Mouse (Mus musculus) spleen, postnatal 4 days (tissue): ENCODE data around the gene Syt3.
A peak's percentile ranks its signal among the peaks of the same experiment; 100 is the strongest.

ENCODE experiments used
- DNase-seq, 2 experiments: peaks; one replicate each; pipeline ENCODE4 v3.0.0; 2022; ENCODE audit warnings: low spot score in 2 of 2

Syt3 gene

DNA sequence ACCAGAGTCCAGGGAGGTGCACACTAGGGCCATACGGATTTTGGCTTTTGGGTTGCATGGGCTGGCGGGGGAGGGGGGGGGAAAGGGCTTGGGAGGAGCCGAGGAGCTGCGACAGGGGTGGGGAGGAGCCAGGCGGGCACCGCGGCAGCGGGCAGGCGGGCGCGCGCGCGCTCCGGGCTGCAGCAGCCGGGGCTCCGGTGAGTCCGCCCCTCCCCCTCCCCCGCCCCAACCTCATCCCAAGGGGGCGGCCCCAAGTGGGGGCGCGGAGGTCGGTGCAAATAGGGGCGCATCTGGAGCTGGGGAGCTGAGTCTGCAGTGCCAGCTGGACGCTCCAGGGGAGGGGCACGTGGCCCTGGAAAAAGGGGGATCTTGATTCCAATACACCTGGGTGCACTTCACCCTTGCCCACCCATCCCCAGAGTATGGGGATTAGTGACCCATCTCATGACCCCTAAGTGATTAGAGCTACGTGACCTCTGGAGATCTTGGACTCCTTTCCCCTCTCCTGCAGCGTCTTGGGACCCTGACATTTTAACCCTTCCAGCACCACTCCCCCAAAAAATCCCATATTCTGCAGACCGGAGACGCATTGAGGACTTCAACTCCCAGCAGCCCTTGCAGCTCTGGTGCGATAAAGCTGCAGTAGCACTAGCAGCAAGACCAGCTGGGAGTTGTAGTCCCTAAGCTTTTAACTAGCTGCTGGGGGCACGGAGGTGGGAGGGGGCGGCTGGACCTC is at the start of gene Syt3:
Syt3 (plus strand) TSS at position 123 of the 736 bp plus-strand sequence.
- no peak for DNase-seq

DNA sequence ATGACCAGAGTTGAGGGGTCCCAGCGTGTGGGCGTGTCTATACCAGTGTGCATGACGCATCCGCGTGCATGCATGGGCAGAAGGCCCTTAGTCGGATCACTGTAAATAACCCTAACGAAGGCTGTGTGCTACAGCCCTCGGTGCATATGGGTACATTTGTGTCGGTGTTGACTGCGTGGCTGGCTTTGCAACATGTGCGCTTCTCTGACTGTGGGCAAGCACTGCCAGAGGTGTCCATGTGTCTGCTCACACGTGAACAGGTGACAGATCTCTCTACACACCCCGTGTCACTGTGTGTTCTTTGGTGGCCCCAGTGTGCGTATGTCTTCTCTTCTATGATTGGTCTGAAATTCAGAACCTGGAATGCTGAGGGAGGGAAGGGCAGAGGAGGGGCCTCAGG is 49.8 kb upstream of the Syt3 start:
- no peak for DNase-seq

DNA sequence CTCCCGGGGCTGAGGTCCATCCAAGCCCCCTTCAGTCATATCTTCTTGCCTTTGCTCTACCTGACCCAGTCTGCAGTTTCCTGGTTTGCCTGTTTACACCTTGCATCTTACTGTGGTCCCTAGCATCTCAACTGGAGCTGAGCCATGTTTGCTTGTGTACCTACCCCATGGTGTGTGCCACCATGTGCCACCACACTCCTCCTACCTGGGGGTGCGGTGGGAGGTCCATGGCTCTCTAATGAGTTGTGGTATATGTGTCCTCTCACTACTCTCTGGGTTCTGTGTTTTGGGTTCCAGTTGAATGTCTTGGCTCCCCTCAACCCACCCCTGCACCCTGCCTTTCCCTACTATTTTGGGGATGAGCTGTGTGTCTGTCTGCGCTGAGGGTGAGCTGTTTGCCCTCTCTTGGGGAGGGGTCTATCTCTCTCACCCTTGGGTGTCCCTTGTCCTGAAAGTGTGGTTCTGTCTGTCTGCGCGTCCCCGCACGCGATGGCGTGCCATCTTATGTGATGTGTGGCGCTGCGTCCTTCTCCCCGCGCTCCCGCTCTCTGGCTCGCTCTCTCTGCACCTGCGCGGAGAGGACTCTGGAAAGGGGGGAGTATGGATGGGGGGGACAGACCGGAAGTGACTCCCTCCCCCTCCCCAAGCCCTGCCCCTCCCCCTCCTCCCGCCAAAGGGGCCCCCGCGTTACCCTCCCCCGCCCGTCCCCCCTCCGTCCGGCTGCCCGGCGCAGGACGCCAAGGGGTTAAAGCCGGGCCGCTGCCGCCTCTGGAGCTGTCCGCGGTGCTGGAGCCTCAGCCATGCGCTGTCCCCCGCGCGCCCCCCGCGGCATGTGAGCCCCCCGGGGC is 48.6 kb upstream of the Syt3 start:
- DNase-seq = no peak

DNA sequence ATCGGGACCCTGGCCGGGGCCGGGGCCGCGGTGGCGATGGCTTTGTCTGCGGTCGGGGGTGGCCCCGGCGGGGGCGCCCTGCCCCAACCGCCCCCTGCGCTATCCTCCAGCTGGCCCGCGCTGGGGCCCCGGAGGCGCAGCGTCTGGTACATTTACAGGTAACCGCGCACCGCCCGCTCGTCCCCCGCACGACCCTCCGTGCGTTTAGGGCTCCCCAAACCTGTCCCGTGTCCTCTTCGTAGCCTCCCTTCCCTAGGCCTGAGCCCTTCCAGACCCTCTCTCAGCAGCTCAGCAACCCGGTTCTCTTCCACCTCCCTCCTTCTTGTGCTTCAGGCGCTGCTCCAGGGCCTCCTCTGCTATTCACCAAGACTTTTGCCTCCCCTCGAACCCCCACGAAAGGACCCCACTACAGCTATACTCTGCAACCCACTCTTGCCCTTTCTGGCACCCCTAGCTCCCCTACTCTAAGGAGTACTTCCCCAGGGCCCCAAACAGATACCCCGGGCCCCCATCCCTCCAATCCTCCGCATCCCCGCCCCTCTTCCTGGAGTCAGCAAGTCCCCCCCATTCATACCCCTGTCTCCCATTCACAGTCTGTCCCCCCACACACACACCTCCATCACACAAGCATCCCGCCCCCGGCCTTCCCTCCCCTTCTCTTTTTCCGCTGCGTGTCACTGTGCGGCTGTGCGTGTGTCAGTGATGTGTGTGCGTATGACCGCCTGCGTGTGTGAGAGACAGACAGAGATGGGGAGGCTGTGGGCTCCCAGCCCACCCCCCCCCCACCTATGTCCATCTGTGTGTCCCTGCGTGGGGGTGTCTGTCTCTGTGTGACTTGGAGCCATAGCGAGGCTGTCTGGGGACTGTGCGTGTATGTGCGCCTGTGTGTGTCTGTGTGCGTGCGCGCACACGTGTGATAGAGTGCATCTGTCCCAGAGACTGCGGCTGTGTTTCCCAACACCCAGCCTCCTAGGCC is 47.6 kb upstream of the Syt3 start:
- DNase-seq = no peak

DNA sequence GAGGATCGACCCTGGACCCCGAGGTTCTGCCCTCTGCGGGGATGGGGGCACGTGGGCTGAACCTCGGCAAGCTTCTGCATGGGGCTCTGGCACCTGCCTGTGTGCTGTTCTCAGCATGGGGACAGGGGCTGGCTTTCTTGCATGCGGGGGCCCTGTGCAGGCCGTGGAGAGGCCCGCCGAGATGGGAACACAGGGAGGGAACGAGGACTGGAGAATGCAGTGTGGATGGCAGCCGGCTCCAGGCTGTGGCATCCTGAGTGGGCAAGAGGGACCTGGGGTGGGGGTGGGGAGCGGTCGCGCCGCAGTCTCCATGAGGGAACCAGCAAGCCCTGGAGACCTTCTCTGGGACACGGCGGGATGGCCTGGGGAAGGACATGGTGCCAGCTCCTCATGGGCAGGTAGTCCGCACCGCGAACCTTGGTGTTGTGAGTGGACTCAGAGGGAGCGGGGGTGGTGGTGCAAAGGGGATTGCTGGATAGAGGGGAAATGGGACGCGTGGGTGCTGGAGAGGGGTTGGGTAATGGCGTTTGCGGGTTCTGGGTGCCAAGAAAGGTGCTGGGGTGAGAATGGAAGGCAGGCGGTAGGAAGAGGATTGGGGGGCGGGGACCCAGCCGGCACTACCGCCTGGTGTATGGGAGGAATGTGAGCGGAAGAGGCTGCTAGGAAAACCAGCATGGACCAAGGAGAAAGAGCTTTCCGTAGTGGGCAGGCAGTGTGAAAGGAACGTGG is 46.6 kb upstream of the Syt3 start:
- DNase-seq = no peak

DNA sequence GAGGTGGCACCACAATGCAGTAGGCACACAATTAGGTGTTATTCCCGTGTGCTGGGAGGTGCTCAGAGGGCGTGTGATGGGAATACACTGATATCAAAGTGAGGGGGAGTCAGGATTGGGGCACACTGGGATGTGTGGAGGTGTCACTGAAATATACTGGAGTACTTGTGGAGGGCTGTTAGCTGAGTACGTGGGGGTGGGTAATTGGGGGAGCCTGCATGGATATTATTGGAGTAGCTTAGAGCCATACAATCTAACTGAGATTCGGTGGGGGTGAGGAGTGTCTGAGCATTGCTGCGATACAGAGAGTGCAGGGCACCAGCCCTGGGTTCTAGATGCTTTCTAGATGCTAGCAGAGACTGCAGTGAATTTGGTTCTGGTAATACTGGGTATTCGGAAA is 43.7 kb upstream of the Syt3 start:
- no peak for DNase-seq

DNA sequence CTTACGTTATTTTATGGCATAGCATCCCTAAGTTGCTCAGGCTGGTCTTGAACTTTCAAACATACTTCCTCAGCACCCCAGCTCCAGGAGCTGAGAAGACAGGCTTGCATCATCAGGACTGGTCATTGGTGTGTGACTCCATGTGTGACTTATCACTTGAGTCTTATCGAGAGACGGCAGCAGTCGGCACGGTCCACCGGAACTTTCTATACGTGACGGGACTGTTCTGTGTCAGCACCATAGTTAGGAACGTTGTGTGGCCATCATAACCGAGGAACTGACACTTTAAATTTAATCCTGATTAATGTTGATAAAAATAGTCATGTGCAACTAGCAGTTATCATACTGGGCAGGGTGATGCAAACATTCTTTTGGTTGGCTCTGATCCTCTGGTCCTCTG is 42.8 kb upstream of the Syt3 start:
- DNase-seq = no peak

DNA sequence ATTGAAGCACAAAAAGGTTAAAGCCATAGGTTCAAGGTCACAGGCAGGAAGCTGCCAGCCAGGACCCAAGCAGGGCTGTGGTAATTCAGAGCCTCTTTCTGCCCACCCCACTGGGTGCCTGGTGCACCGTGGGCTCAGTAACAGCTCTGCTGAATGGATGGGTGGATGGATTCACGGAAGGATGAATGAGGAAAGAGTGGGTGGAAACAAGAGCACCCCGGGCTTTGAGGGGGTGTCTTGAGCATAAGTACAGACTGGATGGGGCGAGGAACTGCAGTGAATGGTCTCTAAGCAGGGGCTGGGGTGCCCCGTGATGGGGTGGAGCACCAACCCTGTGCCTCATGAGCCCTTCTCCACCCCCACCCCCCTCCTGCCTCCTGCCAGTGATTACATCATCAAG is 42.2 kb upstream of the Syt3 start:
- no peak for DNase-seq

DNA sequence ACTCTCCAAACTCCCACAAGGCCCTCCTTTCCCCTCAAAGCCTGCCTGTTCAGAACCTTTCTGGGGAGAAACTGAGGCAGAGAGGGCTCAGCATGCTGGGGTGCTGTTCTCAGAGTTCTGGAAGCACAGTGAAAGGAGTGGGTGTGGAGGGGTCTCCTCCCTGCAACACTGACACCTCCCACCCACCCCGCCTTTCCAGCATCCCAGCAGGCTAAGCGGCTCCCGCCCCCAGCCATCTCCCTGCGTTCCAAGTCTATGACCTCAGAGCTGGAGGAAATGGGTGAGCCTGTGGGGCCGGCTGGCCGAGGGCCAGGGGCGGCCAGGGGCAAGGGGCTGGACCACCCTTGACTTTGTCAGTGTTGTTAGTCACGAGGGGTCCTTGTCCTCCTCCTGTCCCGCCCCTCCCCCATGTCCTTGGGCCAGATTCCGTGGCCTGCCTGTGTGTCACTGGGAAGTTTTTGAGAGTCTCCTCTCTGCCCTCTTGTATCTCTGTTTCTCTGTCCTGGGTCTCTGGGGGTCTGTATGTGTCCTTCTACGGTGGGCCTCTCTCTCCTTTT is 40.4 kb upstream of the Syt3 start:
- DNase-seq = no peak

DNA sequence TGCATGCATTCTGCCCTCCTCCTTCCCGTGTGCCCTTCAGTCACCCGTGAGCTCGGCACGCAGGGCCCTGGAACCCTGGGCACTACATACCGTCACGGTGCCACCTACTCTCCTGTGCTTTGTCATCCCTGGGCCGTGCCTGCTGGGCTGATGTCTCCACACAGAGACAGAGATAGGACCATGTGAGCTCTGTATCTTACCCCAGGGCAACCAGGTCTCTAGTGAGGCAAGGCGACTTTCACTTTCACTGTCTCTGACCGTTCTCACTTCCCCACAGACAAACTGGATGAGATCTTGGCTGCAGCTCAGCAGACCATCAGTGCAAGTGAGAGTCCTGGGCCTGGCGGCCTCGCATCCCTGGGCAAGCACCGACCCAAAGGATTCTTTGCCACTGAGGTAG is 39.3 kb upstream of the Syt3 start:
- DNase-seq = no peak

DNA sequence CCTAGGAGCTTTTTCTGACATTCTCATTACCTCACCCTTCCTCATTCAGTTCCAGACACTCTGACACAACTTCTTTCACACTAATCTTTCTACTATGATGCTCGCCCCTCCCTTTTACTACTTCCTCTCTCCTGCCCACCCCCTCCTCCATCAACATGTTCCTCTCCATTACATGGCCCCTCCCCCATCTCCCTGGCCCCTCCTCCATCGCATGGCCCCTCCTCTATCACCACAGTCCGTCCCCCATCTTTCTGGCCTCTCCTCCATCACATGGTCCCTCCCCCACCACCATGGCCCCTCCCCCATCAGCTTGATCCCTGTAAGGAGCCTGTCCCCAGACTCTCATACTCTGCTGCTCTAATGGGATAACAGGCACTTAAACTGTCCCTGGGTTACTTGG is 34.9 kb upstream of the Syt3 start:
- DNase-seq = no peak

DNA sequence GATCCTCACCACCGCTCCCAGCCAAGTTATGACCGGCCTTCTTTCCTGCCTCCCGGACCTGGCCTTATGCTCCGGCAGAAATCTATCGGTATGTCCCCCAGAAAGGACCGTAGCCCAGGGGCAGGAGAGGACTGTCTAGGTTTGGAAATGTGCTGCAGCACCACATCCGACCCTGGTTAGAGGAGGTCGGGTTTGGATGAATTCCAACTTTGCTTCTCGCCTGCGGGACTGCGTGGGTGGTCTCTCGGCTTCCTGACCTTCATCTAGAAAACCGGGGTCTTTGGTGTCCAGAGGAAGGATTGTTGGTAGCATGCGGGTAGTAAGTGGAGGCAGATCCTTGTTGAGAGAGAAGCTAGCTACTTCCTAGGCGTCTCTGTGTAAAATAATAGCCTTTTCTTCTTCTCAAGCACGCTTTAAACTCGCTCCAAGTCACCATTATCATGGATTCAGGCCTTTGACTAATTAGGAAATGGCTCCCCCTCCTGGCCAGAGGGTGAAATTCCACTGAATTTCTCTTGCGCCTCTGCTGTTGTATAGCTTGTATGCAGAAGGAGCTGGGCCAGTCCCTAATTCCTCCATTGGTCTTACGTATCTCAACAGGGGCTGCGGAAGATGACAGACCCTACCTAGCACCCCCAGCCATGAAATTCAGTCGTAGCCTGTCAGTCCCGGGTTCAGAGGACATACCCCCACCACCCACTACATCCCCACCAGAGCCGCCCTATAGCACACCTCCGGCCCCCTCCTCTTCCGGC is 32.8 kb upstream of the Syt3 start:
- peak; percentile 73 to 87 for DNase-seq

DNA sequence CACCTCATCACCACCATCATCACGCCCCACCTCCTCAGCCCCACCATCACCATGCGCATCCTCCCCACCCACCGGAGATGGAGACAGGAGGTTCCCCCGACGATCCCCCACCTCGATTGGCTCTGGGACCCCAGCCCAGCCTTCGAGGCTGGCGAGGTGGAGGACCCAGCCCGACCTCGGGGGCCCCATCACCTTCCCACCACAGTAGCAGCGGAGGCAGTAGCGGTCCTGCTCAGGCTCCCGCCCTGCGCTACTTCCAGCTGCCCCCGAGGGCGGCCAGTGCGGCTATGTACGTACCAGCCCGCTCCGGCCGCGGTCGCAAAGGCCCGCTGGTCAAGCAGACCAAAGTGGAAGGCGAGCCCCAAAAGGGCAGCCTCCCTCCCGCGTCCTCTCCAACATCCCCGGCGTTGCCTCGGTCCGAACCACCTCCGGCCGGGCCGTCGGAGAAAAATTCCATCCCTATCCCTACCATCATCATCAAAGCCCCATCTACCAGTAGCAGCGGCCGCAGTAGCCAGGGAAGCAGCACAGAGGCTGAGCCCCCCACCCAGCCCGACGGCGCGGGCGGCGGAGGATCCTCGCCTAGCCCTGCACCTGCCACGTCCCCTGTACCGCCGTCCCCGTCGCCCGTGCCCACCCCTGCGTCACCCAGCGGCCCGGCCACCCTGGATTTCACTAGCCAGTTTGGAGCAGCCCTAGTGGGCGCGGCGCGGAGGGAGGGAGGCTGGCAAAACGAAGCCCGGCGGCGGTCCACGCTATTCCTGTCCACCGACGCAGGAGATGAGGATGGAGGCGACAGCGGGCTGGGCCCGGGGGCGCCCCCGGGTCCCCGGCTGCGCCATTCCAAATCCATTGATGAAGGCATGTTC is 31.8 kb upstream of the Syt3 start:
- DNase-seq = no peak

DNA sequence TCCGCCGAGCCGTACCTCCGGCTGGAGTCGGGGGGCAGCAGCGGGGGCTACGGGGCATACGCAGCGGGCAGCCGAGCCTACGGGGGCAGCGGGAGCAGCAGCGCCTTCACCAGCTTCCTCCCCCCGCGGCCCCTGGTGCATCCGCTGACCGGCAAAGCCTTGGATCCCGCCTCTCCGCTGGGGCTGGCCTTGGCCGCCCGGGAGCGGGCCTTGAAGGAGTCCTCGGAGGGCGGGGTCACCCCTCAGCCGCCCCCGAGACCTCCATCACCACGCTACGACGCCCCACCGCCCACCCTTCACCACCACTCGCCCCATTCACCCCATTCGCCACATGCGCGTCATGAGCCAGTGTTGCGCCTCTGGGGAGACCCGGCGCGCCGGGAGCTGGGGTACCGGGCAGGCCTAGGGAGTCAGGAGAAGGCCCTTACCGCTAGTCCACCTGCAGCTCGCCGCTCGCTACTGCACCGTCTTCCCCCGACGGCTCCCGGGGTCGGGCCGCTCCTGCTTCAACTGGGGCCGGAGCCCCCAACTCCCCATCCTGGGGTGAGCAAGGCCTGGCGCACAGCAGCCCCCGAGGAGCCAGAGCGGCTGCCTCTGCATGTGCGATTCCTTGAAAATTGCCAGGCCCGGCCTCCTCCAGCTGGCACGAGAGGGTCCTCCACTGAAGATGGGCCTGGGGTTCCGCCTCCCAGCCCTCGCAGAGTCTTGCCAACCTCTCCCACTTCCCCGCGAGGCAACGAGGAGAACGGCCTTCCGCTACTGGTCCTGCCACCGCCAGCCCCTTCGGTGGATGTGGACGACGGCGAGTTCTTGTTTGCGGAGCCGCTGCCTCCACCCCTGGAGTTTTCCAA is 30.9 kb upstream of the Syt3 start:
- DNase-seq = no peak

DNA sequence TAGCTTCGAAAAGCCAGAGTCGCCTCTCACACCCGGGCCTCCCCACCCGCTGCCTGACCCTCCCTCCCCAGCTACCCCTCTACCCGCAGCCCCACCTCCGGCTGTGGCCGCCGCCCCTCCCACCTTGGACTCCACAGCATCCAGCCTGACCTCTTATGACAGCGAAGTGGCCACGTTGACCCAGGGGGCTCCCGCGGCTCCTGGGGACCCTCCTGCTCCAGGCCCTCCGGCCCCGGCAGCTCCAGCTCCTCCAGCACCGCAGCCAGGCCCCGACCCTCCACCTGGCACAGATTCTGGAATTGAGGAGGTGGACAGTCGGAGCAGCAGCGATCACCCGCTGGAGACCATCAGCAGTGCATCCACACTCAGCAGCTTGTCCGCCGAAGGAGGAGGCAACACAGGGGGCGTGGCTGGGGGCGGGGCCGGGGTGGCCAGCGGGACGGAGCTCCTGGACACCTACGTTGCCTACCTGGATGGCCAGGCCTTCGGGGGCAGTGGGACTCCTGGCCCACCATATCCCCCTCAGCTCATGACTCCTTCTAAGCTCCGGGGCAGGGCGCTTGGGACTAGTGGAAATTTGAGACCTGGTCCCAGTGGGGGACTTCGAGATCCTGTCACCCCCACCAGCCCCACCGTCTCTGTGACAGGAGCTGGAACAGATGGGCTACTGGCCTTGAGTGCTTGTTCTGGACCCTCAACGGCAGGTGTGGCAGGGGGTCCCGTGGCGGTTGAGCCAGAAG is 30.1 kb upstream of the Syt3 start:
- no peak for DNase-seq

DNA sequence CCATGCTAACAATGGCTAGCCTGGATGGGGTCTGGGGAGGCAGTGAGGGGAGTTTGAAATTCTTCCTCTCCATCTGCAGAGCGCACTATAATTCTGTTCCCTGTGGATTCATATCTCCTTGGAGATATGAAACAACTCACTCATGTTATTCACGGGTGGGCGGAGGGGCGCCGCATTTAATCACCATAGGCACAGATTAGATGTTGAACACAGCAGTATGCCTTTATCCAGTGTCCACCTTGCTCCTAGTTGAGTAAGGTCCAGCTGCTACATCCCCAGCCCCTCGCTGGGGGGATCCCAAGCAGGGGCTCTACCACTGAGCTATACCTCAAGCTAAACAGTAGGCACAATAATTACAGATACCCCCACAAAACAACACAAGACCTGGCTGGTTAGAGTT is 28.5 kb upstream of the Syt3 start:
- no peak for DNase-seq

DNA sequence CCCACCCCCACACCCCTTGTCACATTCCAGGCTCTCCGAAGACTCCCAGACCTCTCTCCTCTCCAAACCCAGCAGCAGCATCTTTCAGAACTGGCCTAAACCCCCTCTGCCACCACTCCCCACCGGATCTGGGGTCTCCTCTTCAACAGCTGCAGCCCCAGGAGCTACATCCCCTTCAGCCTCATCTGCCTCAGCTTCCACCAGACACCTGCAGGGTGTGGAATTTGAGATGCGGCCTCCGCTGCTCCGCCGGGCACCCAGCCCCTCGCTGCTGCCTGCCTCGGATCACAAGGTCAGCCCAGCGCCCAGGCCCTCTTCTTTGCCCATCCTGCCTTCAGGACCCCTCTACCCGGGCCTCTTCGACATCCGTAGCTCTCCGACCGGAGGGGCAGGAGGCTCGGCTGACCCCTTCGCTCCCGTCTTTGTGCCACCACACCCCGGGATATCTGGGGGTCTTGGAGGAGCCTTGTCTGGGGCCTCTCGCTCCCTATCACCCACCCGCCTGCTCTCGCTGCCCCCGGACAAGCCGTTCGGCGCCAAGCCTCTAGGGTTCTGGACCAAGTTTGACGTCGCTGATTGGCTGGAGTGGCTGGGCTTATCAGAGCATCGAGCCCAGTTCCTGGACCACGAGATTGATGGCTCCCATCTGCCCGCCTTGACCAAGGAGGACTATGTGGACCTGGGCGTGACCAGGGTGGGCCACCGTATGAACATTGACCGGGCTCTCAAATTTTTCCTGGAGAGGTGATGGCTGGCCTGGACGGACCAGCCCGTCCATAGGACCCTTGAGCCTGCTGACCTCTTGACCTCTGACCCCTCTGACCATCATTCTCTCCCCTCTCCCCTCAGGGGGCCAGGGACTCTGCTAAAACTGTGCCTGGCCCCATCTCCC is 27.1 kb upstream of the Syt3 start:
- DNase-seq = no peak
